Mouse (Mus musculus) right cerebral cortex, postnatal 4 days (tissue): ENCODE results near the gene Camkk2.

Experiments used
- DNase-seq: peaks from one replicate; pipeline ENCODE4 v3.0.0-alpha.2; 2022

The Camkk2 gene

DNA sequence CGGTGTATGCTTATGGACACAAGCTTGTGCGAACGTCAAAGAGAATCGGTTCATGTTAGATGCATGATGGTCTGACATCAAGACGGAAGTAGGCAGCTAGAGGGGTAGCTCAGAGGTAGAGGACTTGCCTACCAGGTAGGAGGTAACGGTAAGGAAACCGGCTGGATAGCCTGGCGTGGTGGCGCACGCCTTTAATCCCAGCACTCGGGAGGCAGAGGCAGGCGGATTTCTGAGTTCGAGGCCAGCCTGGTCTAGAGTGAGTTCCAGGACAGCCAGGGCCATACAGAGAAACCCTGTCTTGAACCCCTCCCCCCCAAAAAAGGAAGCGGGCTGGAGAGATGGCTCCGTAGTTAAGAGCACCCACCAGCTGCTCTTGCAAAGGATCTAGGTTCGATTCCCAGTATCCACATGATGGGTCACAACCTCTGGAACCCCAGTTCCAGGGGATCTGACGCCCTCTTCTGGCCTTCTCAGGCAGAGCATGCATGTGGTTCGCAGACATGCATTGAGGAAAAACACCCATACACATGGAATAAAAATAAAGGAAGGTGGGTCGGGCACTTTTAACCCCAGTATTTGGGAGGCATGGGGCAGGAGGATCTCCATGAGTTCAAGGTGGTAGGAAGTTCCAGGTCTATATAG lies 1.7 kb upstream of the Camkk2 start:
- DNase-seq = no peak

GRCm38 (mm10) chr5:122778231-122779226 lies 680 bp downstream of the Camkk2 start:
- no peak for DNase-seq

- no peak for DNase-seq
These were observed 1.9 kb downstream of the Camkk2 start for GRCm38 (mm10) chr5:122777322-122777721.

GRCm38 (mm10) chr5:122775646-122776286 lies 3.4 kb downstream of the Camkk2 start:
- DNase-seq = no peak

DNA sequence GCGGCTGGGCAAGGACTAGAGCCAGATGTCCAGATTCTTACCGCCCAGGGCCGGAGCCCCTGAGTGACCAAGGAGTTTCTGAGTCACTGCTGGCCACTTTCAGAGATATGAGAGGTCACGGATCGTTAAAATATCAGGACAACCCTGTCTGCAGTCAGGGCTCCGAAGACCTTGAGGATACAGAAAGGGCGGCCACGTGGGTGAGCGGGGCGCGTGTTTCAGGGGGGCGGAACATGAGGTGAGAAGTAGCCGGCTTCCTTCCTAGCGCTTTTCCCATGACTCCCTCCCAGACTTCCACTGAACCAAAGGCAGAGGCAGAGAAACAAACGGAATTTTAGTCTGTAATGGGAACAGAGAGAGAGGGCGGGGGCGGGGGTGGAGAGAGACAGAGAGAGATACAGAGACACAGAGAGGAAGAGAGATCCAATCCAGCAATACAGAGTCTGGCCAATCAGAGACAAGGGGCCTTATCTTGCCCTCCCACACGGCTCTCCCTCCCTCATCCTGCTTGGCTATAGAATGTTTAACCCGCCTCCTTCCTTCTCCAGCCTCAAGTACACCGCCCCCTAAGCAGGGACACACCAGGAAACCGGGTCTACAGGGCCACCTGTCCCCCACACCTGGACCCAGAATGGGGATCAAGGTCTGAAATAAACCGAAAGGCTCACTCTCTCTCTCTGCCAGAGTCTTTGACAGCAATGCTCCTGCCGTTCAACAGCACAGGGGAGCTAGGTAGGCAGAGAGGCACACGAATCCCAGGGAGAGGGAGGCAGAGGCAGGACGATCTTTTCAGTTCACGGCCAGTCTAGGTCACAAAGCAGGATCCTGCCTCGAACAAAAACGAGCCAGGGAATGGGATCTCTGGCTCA lies 4.2 kb downstream of the Camkk2 start:
- no peak for DNase-seq

DNA sequence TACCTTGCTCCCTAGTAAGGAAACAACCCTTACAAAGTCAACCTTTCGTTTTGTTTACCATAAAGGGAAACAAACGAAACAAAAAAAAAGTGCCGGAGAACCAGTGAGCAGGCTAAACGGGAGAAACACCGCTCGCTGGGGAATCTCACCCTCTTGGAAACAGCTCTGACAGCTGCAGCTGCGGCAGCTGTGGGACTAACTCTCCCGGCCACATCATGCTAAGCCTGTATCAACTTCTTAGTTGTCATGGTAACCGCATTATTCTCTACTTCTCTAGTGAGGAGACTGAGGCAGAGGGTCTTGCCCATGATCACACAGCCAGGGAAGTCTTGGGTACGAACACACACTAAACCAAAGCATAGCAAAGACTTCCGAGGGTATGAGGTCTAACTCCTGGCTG lies 5.5 kb downstream of the Camkk2 start:
- no peak for DNase-seq

DNA sequence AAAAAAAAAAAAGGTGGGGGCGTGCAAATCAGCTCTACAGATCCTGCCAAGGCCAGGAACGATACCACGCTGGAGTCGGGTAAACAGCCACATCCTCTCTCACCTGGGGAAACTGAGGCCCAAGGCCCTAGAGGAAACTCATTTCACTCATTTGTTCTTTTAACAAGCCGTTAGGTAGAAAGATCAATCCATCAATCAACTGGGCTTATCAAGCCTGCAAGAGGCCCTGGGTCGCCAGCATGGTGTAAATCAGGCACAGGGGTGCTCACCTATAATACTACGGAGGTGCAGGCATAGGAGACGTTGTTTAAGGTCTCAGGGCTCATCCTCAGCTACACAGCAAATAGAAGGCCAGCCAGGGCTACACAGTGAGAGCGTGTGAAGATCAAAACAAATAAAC lies 7.8 kb downstream of the Camkk2 start:
- no peak for DNase-seq

GRCm38 (mm10) chr5:122770806-122771261 lies 8.4 kb downstream of the Camkk2 start:
- DNase-seq = no peak

DNA sequence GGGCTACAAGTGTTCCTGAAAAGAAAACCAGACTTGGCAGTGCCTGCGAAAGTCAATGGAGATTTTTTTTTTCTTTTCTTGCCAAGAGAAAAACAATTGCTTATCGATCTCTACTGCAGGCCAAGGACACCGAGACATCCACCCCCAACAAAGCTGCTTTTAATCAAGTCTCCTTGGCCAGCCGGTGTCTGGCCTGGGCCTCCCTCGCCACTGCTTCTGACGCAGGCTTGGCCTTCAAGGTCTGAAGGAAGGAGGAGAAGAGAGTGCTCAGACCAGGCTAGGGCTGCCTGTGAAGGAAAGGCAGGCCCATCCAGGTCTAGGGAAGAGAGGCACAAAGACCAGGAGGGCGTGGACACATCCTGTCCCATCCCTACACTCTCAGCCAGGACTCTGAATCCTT lies 8.9 kb downstream of the Camkk2 start:
- no peak for DNase-seq

DNA sequence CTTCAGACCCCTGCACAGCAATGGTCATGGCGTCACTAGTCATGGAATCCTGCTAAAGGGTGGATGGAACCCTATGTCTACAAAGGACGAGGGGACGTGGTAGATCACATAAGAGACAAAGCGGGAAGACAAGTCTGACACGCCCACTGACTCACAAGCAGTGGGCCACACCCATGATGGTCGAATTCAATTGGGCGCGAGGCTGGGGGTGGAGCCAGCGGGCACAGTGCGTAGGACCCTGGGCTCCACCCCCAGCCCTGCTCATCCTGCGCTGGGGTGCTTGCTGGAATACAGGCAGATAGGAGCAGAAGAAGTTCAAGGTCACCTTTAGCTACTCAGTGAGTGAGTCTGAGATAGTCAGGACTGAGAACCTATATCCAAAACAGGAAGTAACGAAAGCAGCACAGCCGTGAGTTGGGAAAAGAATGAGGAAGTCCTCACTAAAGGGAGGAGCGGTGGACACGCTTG lies 10.1 kb downstream of the Camkk2 start:
- DNase-seq = no peak

GRCm38 (mm10) chr5:122767283-122767682 lies 11.9 kb downstream of the Camkk2 start:
- no peak for DNase-seq

DNA sequence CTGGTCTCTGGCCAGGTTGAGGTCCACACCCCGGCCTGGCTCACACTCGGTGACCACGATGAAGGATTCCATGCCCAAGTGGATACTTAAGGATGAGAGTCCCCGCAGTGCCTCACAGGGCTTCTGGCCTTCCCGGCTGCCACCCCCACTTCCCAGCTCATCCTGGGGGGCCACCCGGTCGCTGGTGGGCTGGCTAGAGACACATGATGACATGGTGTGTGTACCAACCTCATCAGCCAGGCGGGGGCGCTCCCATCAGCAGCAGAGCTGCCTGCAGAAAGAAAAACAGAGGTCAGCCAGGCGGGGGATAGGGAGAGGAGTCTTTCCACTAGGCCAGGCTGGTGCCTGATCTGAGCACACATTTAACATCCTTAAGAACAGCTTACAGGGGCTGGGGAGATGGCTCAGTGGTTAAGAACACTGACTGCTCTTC lies 15.2 kb downstream of the Camkk2 start:
- DNase-seq = peak; percentile 59

GRCm38 (mm10) chr5:122763271-122764031 lies 15.8 kb downstream of the Camkk2 start:
- no peak for DNase-seq

DNA sequence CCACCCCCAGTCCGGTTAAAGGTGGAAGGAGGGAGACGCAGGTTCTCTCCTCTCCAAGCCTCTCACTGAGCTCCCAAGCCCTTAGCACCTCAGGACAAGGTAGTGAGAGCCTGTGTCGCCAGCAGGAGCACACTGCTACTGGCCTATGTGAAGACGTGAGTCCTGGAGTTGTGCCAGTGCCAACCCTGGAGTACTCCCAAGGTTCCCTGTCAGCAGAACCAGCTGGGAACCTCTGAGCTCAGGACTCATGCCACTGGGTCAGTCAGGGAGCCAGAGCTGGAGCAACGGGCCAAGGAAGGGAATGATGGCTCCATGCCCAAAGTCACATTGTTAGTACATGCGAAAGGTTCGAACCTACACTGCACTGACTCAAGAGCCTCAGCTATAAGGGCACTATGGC lies 22.5 kb downstream of the Camkk2 start:
- no peak for DNase-seq

DNA sequence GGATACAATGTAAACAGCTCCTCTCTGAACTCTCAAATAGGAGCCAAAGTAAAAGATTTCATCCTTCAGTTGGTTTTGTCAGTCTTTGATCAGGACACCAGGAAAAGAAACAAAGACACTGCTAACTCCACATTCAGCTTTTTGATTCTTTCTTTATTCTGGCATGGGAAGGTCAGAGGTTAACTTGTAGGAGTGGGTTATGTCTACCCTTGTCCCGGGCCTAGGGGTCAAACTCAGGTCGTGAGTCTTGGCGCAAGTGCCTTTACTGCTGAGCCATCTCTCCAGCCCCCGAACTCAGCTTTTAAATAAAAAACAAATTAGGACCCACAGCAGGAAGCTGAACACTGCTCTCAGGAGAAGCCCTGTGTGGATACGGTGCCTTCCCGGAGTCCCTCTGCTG lies 23.1 kb downstream of the Camkk2 start:
- DNase-seq = no peak

- no peak for DNase-seq
These were observed 23.6 kb downstream of the Camkk2 start for GRCm38 (mm10) chr5:122755620-122756019.

GRCm38 (mm10) chr5:122754477-122754876 lies 24.7 kb downstream of the Camkk2 start:
- no peak for DNase-seq

DNA sequence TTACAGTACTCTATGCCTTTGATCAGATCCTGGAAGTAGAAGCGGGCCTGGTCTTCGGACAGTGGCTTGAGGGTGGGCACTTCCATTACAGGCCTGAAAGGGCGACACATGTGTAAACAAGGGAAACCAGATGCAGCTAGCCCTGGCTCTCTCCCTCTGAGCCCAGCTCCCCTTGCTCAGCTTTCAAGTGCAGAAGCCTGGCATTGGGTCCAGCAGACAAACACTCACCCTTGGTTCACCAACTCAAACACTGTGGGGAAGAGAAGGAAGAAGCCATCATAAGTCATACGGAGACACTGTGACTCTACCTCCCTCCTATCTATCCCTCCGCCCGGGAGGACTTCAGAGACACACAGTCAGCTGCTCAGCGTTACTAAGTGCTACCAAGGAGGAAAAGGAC lies 31.3 kb downstream of the Camkk2 start:
- DNase-seq = no peak

DNA sequence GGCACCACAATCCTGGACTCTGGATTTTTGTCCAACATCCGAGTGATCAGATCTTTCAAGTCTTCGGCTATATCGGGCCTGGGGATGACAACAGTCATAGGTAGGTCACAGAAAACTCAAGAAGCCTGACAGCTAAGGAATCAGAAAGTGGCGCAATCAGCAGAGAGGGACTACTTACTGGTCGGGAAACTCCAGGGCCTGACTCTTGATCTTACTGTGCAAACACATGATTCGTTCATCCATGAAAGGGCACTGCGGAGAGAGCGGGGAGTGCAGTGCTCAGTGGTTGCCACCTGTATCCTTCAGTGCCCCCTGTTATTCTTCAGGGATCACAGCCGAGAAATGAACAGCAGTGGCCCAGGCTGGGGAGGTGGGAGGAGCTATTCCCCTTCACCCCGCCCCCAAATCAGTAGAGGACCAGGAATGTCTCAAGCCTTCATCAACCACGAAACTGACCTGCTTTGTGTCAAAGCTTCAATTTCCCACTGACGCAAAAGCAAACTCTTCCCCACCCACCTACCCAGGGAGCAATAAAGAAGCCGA lies 35.3 kb downstream of the Camkk2 start:
- no peak for DNase-seq

- DNase-seq = no peak
These were observed 42.4 kb downstream of the Camkk2 start for GRCm38 (mm10) chr5:122736761-122737160.

- no peak for DNase-seq
These were observed 43.4 kb downstream of the Camkk2 start for GRCm38 (mm10) chr5:122735853-122736252.
